16 mouse cellular contexts compared by ENCODE assay signal in the genomic region with DNA sequence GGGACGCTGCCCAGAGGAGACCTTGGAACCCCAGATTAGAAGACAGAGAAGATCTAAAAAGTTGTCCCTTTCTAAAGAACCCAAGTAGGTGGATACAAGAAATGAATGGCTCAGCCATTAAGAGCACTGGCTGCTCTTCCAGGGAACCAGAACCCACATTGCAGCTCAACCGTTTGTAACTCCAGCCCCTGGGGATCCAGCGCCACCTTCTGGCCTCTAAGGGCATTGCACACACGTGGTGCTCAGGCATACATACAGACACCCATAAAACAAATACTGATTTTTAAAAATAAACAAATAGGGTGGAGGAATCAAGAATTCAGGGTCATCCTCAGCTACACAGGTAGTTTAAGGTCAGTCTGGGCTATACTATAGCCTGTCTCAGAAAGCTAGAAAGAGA. TPM values are rescaled to one million over a fixed set of nuclear protein-coding genes. Genes with fewer than 3 reads are reported as not detected.
DNase-seq lines count a peak whose midpoint lies in the region; ATAC-seq and TF ChIP-seq lines count a peak whose summit lies in the region.
"Had no signal": no experiment of that assay in that cellular context is flagged by ENCODE, and none has a peak within 500 bp of the region (broad histone marks: within the 10 kb centered on the region; RNA-seq: fewer than 3 reads in every experiment).

No protein-coding gene starts in this region.

- no peak for ATAC-seq in cerebellum, adult (ENCODE audit: insufficient number of reproducible peaks, low FRiP score, low TSS enrichment)
- ATAC-seq in forebrain, embryonic 16.5 days = no peak
- ATAC-seq: inflammation-experienced regulatory T-cells, adult 6 months had no signal

- H3K27me3 ChIP-seq in cerebellum, adult 2 months (ENCODE audit: control insufficient read depth, insufficient read depth, low read length) = no peaks in the 10 kb centered on the region
- no peaks in the 10 kb centered on the region; the same call in 1 of the 2 replicates for H3K27me3 ChIP-seq in forebrain, embryonic 16.5 days (replicated peaks; ENCODE audit: control insufficient read depth, insufficient read depth, low read length)

- intact Hi-C loops in left cerebral cortex, adult 2 months (cut with DNase I) = no loop called here

- WGBS in cerebellum, adult 2 months = 78% methylated on average over 4 of the region's 4 CpGs
- 77% methylated on average over 4 of the region's 4 CpGs for WGBS in forebrain, embryonic 16.5 days

- H3K9ac ChIP-seq in forebrain, embryonic 16.5 days (replicated peaks; ENCODE audit: low read depth, low read length) = no peak overlapping the region
- H3K9ac ChIP-seq: liver, embryonic 13.5 days had no signal

- H3K9me3 ChIP-seq in forebrain, embryonic 16.5 days (ENCODE audit: control insufficient read depth, low read length) = no peaks in the 10 kb centered on the region
- H3K9me3 ChIP-seq: liver, embryonic 13.5 days had no signal

- no peaks in the 10 kb centered on the region for H3K36me3 ChIP-seq in forebrain, embryonic 16.5 days (ENCODE audit: control insufficient read depth, insufficient read depth)
- H3K36me3 ChIP-seq: liver, embryonic 13.5 days had no signal

- H3K4me2 ChIP-seq in forebrain, embryonic 16.5 days (ENCODE audit: low read length) = no peak overlapping the region
- H3K4me2 ChIP-seq: liver, embryonic 13.5 days had no signal

- no peak for DNase-seq in cerebellum, adult 2 months
- DNase-seq in left cerebral cortex, adult 2 months (ENCODE audit: extremely low spot score in 1 of 2, low spot score in 2 of 2) = no peak
- no peak for DNase-seq in left cerebral cortex, adult 8-10 months (ENCODE audit: low spot score in 2 of 2)
- DNase-seq in A20 (ENCODE audit: low read depth, low spot score) (peak; percentile 16), ZHBTc4 (ENCODE audit: low read depth, low spot score) (peak; percentile 78)
- no peak for DNase-seq in gastrocnemius, postnatal 10 days
- DNase-seq: adrenal gland, adult 8-10 months; cerebellum, adult 11-12 months; heart, adult 11 months; heart, postnatal 14 days; liver, embryonic 13.5 days; right cerebral cortex, postnatal 4 days had no signal

- no peak overlapping the region for H3K4me3 ChIP-seq in cerebellum, adult 2 months (replicated peaks; ENCODE audit: insufficient read depth, low read depth, low read length)
- no peak overlapping the region for H3K4me3 ChIP-seq in left cerebral cortex, adult 2 months
- no peak overlapping the region for H3K4me3 ChIP-seq in forebrain, embryonic 16.5 days (replicated peaks; ENCODE audit: low read length)
- H3K4me3 ChIP-seq: liver, embryonic 13.5 days had no signal

- TF ChIP-seq CTCF in cerebellum, adult 2 months (IDR thresholded peaks at IDR 0.05; ENCODE audit: borderline replicate concordance, insufficient read depth, low read depth, low read length) = peak; percentile 23; the same call in 1 of the 2 replicates
- TF ChIP-seq CTCF in left cerebral cortex, adult 2 months (IDR thresholded peaks at IDR 0.05) = peak; percentile 40

- no peak overlapping the region for H3K27ac ChIP-seq in cerebellum, adult 2 months (ENCODE audit: insufficient read depth, low read length)
- no peak overlapping the region for H3K27ac ChIP-seq in left cerebral cortex, adult 2 months
- no peak overlapping the region for H3K27ac ChIP-seq in forebrain, embryonic 16.5 days (ENCODE audit: low read length)
- H3K27ac ChIP-seq: liver, embryonic 13.5 days had no signal

- no peaks in the 10 kb centered on the region for H3K4me1 ChIP-seq in cerebellum, adult 2 months (ENCODE audit: control insufficient read depth, insufficient read depth, low read length)
- H3K4me1 ChIP-seq in forebrain, embryonic 16.5 days (replicated peaks; ENCODE audit: control insufficient read depth, insufficient read depth, low read length) = no peaks in the 10 kb centered on the region
- H3K4me1 ChIP-seq: liver, embryonic 13.5 days had no signal

- no peak for TF ChIP-seq POLR2A in cerebellum, adult 2 months (IDR thresholded peaks at IDR 0.05; ENCODE audit: borderline replicate concordance, insufficient read depth, low read length)

RNA-seq across cellular contexts. Expression of gene Wnk2, which starts 8.8 kb away (rescaled TPM):
- 73.2 and 78.3 TPM in 2 replicates for polyA plus RNA-seq in cerebellum, adult 2 months (2012; rRNA removed)
- 100 to 1,000 TPM; 129 to 145 TPM for total RNA-seq in left cerebral cortex, adult 2 months (2021)
- total RNA-seq in left cerebral cortex, adult 8-10 months (2022) = 100 to 1,000 TPM; 115 to 126 (median 123) TPM
- polyA plus RNA-seq in forebrain, embryonic 16.5 days (2015; fragmentation: Nextera tagmentation; extraction: Ambion mirVana) = 16.0 and 21.3 TPM in 2 replicates
- total RNA-seq in gastrocnemius, postnatal 10 days (2021) = 10 to 100 TPM; 55.7 to 60.7 TPM
- total RNA-seq: monocyte, adult 5-6 weeks had no signal
- polyA plus RNA-seq: inflammation-experienced regulatory T-cells, adult 6 months had no signal

RNA-seq across cellular contexts. Expression of gene Ninj1, which starts 30.6 kb away (rescaled TPM):
- 87.5 and 91.1 TPM in 2 replicates for polyA plus RNA-seq in cerebellum, adult 2 months (2012; rRNA removed)
- total RNA-seq in left cerebral cortex, adult 2 months (2021) = 10 to 100 TPM; 17.8 to 19.7 TPM
- total RNA-seq in left cerebral cortex, adult 8-10 months (2022) = 10 to 100 TPM; 20.1 to 21.3 (median 21.0) TPM
- 21.3 and 23.1 TPM in 2 replicates for polyA plus RNA-seq in forebrain, embryonic 16.5 days (2015; fragmentation: Nextera tagmentation; extraction: Ambion mirVana)
- total RNA-seq in gastrocnemius, postnatal 10 days (2021) = 10 to 100 TPM; 15.0 to 16.2 TPM

RNA-seq across cellular contexts. Expression of gene Card19, which starts 59.2 kb away (rescaled TPM):
- polyA plus RNA-seq in cerebellum, adult 2 months (2012; rRNA removed) = 53.3 and 57.1 TPM in 2 replicates
- total RNA-seq in left cerebral cortex, adult 2 months (2021) = 10 to 100 TPM; 10.8 to 11.4 TPM
- 10 to 100 TPM; 10.7 to 18.4 (median 13.6) TPM for total RNA-seq in left cerebral cortex, adult 8-10 months (2022)
- 20.6 and 21.4 TPM in 2 replicates for polyA plus RNA-seq in forebrain, embryonic 16.5 days (2015; fragmentation: Nextera tagmentation; extraction: Ambion mirVana)
- 10 to 100 TPM; 49.9 to 62.0 TPM for total RNA-seq in gastrocnemius, postnatal 10 days (2021)

Comparison
In these comparisons a context has a peak if more than half of its experiments do, and no peak if none do; other contexts are left out.
1. DNase-seq: peak in A20 (single experiment) and ZHBTc4 (single experiment); none in cerebellum, adult 2 months (0 of 2), left cerebral cortex, adult 2 months (0 of 2), left cerebral cortex, adult 8-10 months (0 of 2) and gastrocnemius, postnatal 10 days (single experiment).